Mouse (Mus musculus): ENCODE data around the gene Tob2. TPM values are rescaled to one million over a fixed set of nuclear protein-coding genes. Genes with fewer than 3 reads are reported as not detected.

Tob2 gene
- polyA plus RNA-seq, 1 experiment from 2014 or later, result 14.7 TPM

DNA sequence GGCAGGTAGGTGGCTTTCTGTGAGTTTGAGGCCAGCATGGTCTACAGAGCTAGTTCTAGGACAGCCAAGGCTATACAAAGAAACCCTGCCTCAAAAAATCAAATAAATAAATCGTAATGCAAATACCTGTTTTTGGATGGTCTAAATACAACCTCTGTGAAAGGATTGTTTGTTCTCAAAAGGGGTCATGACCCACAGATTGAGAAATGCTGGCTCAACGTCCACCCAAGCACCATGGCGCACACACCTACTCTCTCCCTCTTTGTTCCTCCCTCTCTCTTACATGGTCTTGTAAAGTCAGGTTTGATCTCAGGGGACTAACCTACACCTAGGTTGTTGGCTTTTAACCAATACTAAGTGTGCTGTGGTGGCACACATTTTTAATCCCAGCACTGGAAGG, 36.0 kb downstream of the Tob2 start:
- H3K9ac ChIP-seq, result no peak overlapping the region
- no peak for ATAC-seq (ENCODE audit: insufficient number of reproducible peaks, low FRiP score)
- H3K4me1 ChIP-seq (replicated peaks), result no peaks in the 10 kb centered on the region
- H3K27me3 ChIP-seq (replicated peaks), result no peaks in the 10 kb centered on the region
- 79% methylated on average over 3 of the region's 3 CpGs for WGBS
- no peak overlapping the region for H3K4me3 ChIP-seq
- no peaks in the 10 kb centered on the region for H3K9me3 ChIP-seq (replicated peaks)
- H3K4me2 ChIP-seq, result no peak overlapping the region
- no peak overlapping the region for H3K27ac ChIP-seq (ENCODE audit: poor library complexity, severe bottlenecking)
- peaks cover 83% of the 10 kb centered on the region for H3K36me3 ChIP-seq

DNA sequence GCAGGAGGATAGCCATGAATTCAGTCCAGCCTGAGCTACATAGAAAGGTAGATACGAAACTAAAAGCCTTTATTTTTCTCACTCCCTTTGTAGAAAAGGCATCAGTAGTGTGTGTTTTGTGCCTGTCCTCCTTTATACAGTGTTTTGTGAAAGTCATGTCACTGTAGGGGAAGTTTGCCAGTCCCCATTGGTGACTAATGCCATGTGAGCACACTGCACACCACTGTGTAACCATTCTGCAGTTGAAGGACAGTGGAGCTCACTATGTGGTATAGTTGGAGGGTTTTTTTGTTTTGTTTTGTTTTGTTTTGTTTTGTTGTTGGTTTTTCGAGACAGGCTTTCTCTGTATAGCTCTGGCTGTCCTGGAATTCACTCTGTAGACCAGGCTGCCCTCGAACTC, 40.2 kb downstream of the Tob2 start:
- ATAC-seq (ENCODE audit: insufficient number of reproducible peaks, low FRiP score), result no peak
- H3K36me3 ChIP-seq, result peaks cover 74% of the 10 kb centered on the region

DNA sequence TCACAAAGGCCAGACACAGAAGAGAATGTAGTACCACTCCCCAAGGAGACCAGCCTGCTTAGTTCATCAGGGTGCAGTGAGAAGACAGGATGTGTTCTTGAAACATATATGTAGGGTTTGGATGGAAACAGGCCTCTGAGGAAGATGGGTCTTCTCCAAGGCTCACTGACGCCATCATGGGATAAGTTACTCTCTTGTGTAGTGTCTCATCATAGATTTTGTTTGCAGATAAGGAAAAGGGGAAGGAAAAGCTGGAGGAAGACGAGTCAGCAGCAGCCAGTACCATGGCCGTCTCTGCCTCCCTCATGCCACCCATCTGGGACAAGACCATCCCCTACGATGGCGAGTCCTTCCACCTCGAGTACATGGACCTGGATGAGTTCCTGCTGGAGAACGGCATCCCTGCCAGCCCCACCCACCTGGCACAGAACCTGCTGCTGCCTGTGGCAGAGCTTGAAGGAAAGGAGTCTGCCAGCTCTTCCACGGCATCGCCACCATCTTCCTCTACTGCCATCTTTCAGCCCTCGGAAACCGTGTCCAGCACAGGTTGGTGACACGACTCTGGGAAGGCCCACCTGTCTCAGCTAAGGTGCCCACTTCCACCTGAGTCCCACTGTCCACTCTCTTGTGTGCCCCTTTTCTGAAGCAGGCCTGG, 43.8 kb downstream of the Tob2 start:
- no peaks in the 10 kb centered on the region for H3K27me3 ChIP-seq (replicated peaks)
- no peak overlapping the region for H3K27ac ChIP-seq (ENCODE audit: poor library complexity, severe bottlenecking)
- H3K4me3 ChIP-seq, result no peak overlapping the region
- no peaks in the 10 kb centered on the region for H3K9me3 ChIP-seq (replicated peaks)
- peaks cover 16% of the 10 kb centered on the region for H3K4me1 ChIP-seq (replicated peaks)
- ATAC-seq (ENCODE audit: insufficient number of reproducible peaks, low FRiP score), result no peak
- no peak overlapping the region for H3K9ac ChIP-seq
- peaks cover 43% of the 10 kb centered on the region for H3K36me3 ChIP-seq
- H3K4me2 ChIP-seq, result no peak overlapping the region
- WGBS, result 84% methylated on average over 12 of the region's 12 CpGs

More for the DNA sequence above, 40.2 kb downstream of the Tob2 start:
- Histone ChIP-seq H3K4me1 (replicated peaks) (no peaks in the 10 kb centered on the region), H3K9ac (no peak overlapping the region), H3K4me3 (no peak overlapping the region), H3K27me3 (replicated peaks) (no peaks in the 10 kb centered on the region), H3K9me3 (replicated peaks) (no peaks in the 10 kb centered on the region), H3K27ac (ENCODE audit: poor library complexity, severe bottlenecking) (no peak overlapping the region), H3K4me2 (no peak overlapping the region)
- WGBS, result 88% methylated on average over 3 of the region's 3 CpGs

DNA sequence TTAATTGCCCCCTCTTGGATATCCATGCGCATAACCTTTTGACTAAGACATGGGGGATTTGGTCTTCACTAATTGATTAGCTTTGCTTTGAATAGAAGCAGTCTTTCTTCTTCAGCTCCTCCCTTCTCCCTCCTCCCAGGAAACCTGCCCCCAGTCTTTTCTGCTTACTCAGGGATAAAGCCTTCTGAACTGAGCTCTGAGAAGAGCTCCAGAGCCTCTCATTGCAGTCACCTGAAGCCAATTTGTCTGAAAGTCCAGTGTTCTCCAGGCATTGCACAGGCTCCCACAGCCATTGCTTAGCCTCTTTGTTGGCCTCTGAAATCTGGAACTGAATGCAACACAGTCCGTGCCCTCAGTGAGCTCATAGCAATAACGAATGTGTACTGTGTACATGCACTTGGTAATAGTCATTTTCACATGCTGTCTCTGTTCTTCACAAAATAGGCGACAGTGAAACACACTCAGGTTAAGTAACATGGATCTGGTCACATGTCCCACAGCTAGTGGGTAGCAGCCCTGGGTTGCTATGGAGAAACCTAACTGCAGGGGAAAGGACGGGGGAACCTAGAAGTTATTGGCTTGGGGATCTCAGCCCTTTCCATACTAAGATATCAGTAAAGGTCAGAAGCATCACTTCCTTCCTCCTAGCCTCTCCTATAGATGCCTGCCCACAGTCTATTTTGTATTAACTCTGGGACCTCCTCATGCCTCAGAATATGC, 44.5 kb downstream of the Tob2 start:
- no peaks in the 10 kb centered on the region for H3K9me3 ChIP-seq (replicated peaks)
- WGBS, result 72% methylated on average over 5 of the region's 5 CpGs
- ATAC-seq (ENCODE audit: insufficient number of reproducible peaks, low FRiP score), result no peak
- peaks cover 36% of the 10 kb centered on the region for H3K36me3 ChIP-seq
- no peak overlapping the region for H3K9ac ChIP-seq
- no peak overlapping the region for H3K4me3 ChIP-seq
- no peaks in the 10 kb centered on the region for H3K27me3 ChIP-seq (replicated peaks)
- H3K4me2 ChIP-seq, result no peak overlapping the region
- peaks cover 21% of the 10 kb centered on the region for H3K4me1 ChIP-seq (replicated peaks)
- H3K27ac ChIP-seq (ENCODE audit: poor library complexity, severe bottlenecking), result no peak overlapping the region

DNA sequence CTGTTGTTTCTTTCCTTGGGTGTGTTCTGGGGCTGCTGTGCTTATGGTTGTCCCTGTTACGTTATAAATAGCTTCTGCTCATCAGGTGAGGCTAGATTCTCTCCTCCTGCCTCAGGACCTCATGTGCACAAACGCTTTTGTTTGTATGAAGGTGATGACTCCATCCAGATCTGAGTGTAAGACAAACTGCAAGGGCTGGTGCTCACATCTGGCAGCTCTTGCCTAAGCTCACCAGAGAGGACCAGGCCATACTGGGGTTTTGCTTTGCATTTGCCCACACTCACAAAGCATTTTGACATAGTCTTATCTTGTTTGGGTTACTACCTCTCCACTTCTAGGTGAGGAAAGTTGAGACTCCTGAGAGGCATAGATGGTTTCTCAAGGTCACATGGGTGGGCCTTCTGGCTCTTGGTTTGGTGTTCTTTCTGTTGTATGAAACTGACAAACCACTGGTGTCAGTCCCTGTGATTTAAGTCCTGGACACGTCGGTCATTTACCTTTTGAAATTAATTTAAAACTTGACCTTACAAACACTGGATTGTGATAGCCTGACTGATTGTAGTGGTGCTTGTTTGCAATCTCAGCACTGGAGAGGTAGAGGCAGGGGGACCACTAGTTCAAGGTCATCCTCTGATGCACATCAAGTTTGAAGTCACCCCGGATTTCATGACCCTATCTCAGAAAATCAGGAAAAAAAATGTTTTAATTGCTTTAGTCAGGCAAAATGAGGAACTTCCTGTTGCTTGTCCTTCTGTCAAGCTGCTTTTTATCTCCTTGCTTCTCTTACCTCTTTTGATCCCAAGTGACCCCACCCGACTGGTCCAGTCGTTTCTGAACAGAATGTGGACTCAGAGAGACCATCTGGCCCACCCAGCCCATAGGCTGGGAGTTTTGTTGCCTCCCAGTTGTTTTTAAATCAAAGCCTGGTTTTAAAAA, 45.6 kb downstream of the Tob2 start:
- peak overlapping the region; percentile 80 for H3K4me2 ChIP-seq
- peaks cover 27% of the 10 kb centered on the region for H3K4me1 ChIP-seq (replicated peaks)
- no peak overlapping the region for H3K27ac ChIP-seq (ENCODE audit: poor library complexity, severe bottlenecking)
- no peaks in the 10 kb centered on the region for H3K27me3 ChIP-seq (replicated peaks)
- WGBS, result 64% methylated on average over 7 of the region's 7 CpGs
- ATAC-seq (ENCODE audit: insufficient number of reproducible peaks, low FRiP score), result no peak
- H3K9ac ChIP-seq, result peak overlapping the region; percentile 81; the same call in 1 of the 2 replicates
- peaks cover 27% of the 10 kb centered on the region for H3K36me3 ChIP-seq
- no peak overlapping the region; the same call in 1 of the 2 replicates for H3K4me3 ChIP-seq
- no peaks in the 10 kb centered on the region for H3K9me3 ChIP-seq (replicated peaks)

DNA sequence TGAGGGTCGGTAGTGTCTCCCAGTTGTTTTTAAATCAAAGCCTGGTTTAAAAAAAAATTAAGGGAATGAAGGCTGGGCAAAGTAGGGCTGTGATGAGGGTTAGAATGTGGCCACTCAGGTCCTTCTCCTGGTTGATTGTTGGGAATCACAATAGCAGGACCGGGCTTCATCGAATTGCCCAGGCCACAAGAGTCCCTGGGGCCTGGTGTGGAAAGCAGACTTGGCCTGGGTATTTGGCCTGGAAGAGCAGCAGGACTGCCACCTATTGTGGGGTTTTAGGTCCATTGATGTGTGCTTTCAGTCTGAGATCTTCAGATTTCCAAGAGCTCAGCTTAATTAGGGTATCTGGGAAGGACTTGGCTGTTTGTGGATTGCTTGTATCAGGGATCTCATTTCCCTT, 46.3 kb downstream of the Tob2 start:
- H3K36me3 ChIP-seq, result peaks cover 22% of the 10 kb centered on the region
- peak overlapping the region; percentile 80 for H3K4me2 ChIP-seq
- 45% methylated on average over 3 of the region's 3 CpGs for WGBS
- H3K4me1 ChIP-seq (replicated peaks), result peaks cover 27% of the 10 kb centered on the region
- no peaks in the 10 kb centered on the region for H3K9me3 ChIP-seq (replicated peaks)
- H3K27me3 ChIP-seq (replicated peaks), result no peaks in the 10 kb centered on the region
- peak overlapping the region; percentile 81 for H3K9ac ChIP-seq
- no peak overlapping the region for H3K27ac ChIP-seq (ENCODE audit: poor library complexity, severe bottlenecking)
- H3K4me3 ChIP-seq, result peak overlapping the region; percentile 65
- ATAC-seq (ENCODE audit: insufficient number of reproducible peaks, low FRiP score), result no peak

DNA sequence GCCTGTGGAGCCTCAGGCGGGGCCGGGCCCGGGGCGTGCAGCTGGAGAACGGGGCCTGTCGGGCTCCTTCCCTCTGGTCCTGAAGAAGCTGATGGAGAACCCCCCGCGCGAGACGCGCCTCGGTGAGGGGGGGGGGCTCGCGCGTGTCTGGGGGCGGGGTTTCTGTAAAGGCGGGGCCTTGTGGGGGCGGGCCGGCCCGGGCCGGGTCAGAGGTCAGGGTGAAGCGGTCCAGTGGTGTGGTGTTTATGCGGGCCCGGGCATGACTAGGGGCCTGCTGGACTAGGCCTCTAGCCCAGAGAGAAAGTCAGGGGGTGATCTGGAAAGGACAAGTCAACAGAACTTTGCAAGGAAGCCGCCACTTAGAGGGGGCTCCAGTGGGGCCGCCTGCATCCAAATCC, 47.0 kb downstream of the Tob2 start:
- WGBS, result under 1% methylated on average over 25 of the region's 26 CpGs
- peaks cover 15% of the 10 kb centered on the region for H3K36me3 ChIP-seq
- peak overlapping the region; percentile 60 for H3K27ac ChIP-seq (ENCODE audit: poor library complexity, severe bottlenecking)
- H3K9me3 ChIP-seq (replicated peaks), result no peaks in the 10 kb centered on the region
- peak; percentile 50 for ATAC-seq (ENCODE audit: insufficient number of reproducible peaks, low FRiP score)
- peaks cover 29% of the 10 kb centered on the region for H3K4me1 ChIP-seq (replicated peaks)
- H3K9ac ChIP-seq, result peak overlapping the region; percentile 81
- peak overlapping the region; percentile 80 for H3K4me2 ChIP-seq
- peak overlapping the region; percentile 65 for H3K4me3 ChIP-seq
- H3K27me3 ChIP-seq (replicated peaks), result no peaks in the 10 kb centered on the region

DNA sequence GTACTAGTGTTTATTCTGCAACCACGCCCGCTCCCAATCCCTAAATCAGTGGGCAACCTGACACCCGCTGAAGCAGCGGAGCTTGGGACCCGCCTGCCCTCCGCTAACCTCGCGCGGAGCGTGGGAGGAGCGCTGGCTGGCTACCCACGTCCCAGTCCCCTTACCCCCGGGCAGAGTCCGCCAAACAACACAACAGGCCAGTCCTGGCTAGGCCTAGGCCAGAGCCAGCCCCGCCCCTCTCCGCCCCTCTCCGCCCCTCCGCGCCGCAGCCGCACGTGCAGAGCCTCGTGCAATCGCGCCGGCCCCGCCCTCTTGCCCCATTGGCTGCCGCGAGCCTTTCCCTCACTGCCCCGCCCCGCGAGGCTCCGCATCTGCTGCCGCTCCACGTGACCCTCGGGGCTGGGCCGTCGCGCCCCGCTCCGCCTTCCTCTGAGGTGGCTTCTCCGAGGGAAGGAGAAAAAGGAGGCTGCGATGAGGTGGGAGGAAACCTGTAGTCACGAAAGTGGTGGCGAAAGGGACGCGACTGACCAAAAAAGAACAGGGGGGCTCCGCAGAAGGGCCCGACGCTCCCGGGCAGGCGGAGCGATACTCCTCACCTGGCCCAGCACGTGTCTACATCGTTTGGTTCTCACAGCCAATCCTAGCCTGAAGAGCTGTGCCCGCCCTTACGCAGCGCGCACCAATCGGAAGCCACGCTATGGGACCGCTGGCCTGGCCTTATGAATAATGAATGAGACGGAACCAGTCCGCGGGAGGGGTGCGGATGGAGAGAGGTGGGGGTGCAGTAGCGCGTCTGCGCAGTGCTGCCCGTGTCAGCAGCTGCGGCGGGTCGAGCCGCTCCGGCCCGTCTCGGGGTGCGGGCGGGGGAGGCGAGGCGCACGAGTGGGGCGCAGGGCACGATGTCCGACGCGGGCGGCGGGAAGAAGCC, 47.7 kb downstream of the Tob2 start:
- peak overlapping the region; percentile 82 for H3K27ac ChIP-seq (ENCODE audit: poor library complexity, severe bottlenecking)
- H3K27me3 ChIP-seq (replicated peaks), result no peaks in the 10 kb centered on the region
- peaks cover 35% of the 10 kb centered on the region for H3K4me1 ChIP-seq (replicated peaks)
- peak overlapping the region; percentile 80 for H3K4me2 ChIP-seq
- H3K9ac ChIP-seq, result peak overlapping the region; percentile 81
- H3K9me3 ChIP-seq (replicated peaks), result no peaks in the 10 kb centered on the region
- H3K4me3 ChIP-seq, result peak overlapping the region; percentile 65
- peak; percentile 97 for ATAC-seq (ENCODE audit: insufficient number of reproducible peaks, low FRiP score)
- under 1% methylated on average over 86 of the region's 89 CpGs for WGBS
- peaks cover 10% of the 10 kb centered on the region for H3K36me3 ChIP-seq

DNA sequence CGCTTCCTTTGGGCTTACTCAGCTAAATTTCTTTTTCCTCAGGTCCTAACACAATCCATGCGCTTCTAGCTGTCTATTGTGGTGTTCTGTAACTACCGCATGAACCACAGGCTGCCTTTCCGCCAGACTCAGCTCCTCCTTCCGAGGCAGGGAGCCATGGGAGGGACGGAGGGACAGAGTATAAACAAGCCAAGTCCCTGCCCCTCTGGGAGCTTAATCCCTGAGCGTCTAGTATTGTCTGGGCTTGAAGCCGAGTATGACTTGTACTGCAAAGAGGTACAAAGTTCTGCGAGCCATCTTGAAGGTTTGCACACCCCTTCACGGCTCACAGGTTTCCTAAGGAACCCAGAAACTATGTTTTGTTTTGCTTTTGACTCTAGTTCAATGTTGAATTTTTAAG, 48.4 kb downstream of the Tob2 start:
- 1% methylated on average over 10 of the region's 10 CpGs for WGBS

GRCm38 (mm10) chr15:81809550-81809949, 49.0 kb downstream of the Tob2 start:
- Histone ChIP-seq H3K4me3 (peak overlapping the region; percentile 65), H3K27me3 (replicated peaks) (no peaks in the 10 kb centered on the region), H3K4me2 (peak overlapping the region; percentile 80), H3K9ac (peak overlapping the region; percentile 71; the same call in 1 of the 2 replicates), H3K9me3 (replicated peaks) (no peaks in the 10 kb centered on the region), H3K36me3 (no peaks in the 10 kb centered on the region), H3K4me1 (replicated peaks) (peaks cover 49% of the 10 kb centered on the region), H3K27ac (ENCODE audit: poor library complexity, severe bottlenecking) (peak overlapping the region; percentile 82)
- ATAC-seq (ENCODE audit: insufficient number of reproducible peaks, low FRiP score), result no peak
- WGBS, result 45% methylated on average over 1 of the region's 1 CpGs

More for the DNA sequence above, 48.4 kb downstream of the Tob2 start:
- H3K27me3 ChIP-seq (replicated peaks), result no peaks in the 10 kb centered on the region
- peak overlapping the region; percentile 65 for H3K4me3 ChIP-seq
- peak overlapping the region; percentile 80 for H3K4me2 ChIP-seq
- H3K9ac ChIP-seq, result peak overlapping the region; percentile 71
- H3K9me3 ChIP-seq (replicated peaks), result no peaks in the 10 kb centered on the region
- no peak for ATAC-seq (ENCODE audit: insufficient number of reproducible peaks, low FRiP score)
- peak overlapping the region; percentile 82 for H3K27ac ChIP-seq (ENCODE audit: poor library complexity, severe bottlenecking)
- peaks cover 3% of the 10 kb centered on the region for H3K36me3 ChIP-seq
- H3K4me1 ChIP-seq (replicated peaks), result peaks cover 43% of the 10 kb centered on the region

Data from heart, embryonic 12.5 days (tissue).